Mouse (Mus musculus): ENCODE measurements at regions not wholly inside any gene's neighbourhood (a gene's known extent, or its start where the extent isn't known, plus 50 kb on each side); places are given as distances from the start of the nearest gene placed in this dataset.

- no peak for DNase-seq (ENCODE audit: low spot score in 2 of 2)
Observed at GRCm38 (mm10) chr1:35953721-35954120, 114.5 kb upstream of the Hs6st1 start.

GRCm38 (mm10) chr1:35957425-35958372 is 110.5 kb upstream of the Hs6st1 start:
- no peak for DNase-seq (ENCODE audit: low spot score in 2 of 2)

GRCm38 (mm10) chr1:35959729-35960128 is 108.5 kb upstream of the Hs6st1 start:
- no peak for DNase-seq (ENCODE audit: low spot score in 2 of 2)

- DNase-seq (ENCODE audit: low spot score in 2 of 2): no peak
Observed at GRCm38 (mm10) chr1:35960844-35961243, 107.4 kb upstream of the Hs6st1 start.

GRCm38 (mm10) chr1:35961923-35962322 is 106.3 kb upstream of the Hs6st1 start:
- DNase-seq (ENCODE audit: low spot score in 2 of 2): no peak

GRCm38 (mm10) chr1:35968489-35968888 is 99.7 kb upstream of the Hs6st1 start:
- no peak for DNase-seq (ENCODE audit: low spot score in 2 of 2)

GRCm38 (mm10) chr1:35971435-35972189 is 96.6 kb upstream of the Hs6st1 start:
- DNase-seq (ENCODE audit: low spot score in 2 of 2): no peak

GRCm38 (mm10) chr1:35972190-35972584 is 96.0 kb upstream of the Hs6st1 start:
- no peak for DNase-seq (ENCODE audit: low spot score in 2 of 2)

- DNase-seq (ENCODE audit: low spot score in 2 of 2): no peak
Observed at GRCm38 (mm10) chr1:35973386-35973785, 94.8 kb upstream of the Hs6st1 start.

- DNase-seq (ENCODE audit: low spot score in 2 of 2): no peak
Observed at GRCm38 (mm10) chr1:35975611-35976208, 92.5 kb upstream of the Hs6st1 start.

GRCm38 (mm10) chr1:35976528-35976927 is 91.7 kb upstream of the Hs6st1 start:
- DNase-seq (ENCODE audit: low spot score in 2 of 2): no peak

GRCm38 (mm10) chr1:35978116-35978515 is 90.1 kb upstream of the Hs6st1 start:
- DNase-seq (ENCODE audit: low spot score in 2 of 2): no peak

GRCm38 (mm10) chr1:35978766-35979165 is 89.4 kb upstream of the Hs6st1 start:
- DNase-seq (ENCODE audit: low spot score in 2 of 2): no peak

- DNase-seq (ENCODE audit: low spot score in 2 of 2): no peak
Observed at GRCm38 (mm10) chr1:35981226-35981625, 87.0 kb upstream of the Hs6st1 start.

- DNase-seq (ENCODE audit: low spot score in 2 of 2): no peak
Observed at GRCm38 (mm10) chr1:35983361-35983760, 84.8 kb upstream of the Hs6st1 start.

GRCm38 (mm10) chr1:35985318-35985717 is 82.9 kb upstream of the Hs6st1 start:
- no peak for DNase-seq (ENCODE audit: low spot score in 2 of 2)

GRCm38 (mm10) chr1:35986666-35987065 is 81.5 kb upstream of the Hs6st1 start:
- no peak for DNase-seq (ENCODE audit: low spot score in 2 of 2)

- no peak for DNase-seq (ENCODE audit: low spot score in 2 of 2)
Observed at GRCm38 (mm10) chr1:35992227-35992909, 75.8 kb upstream of the Hs6st1 start.

GRCm38 (mm10) chr1:35992937-35993336 is 75.3 kb upstream of the Hs6st1 start:
- DNase-seq (ENCODE audit: low spot score in 2 of 2): no peak

GRCm38 (mm10) chr1:35995691-35996090 is 72.5 kb upstream of the Hs6st1 start:
- no peak for DNase-seq (ENCODE audit: low spot score in 2 of 2)

- DNase-seq (ENCODE audit: low spot score in 2 of 2): no peak
Observed at GRCm38 (mm10) chr1:36001319-36001718, 66.9 kb upstream of the Hs6st1 start.
